Mouse (Mus musculus): ENCODE measurements around the gene Asphd2. TPM values are rescaled to one million over a fixed set of nuclear protein-coding genes. Genes with fewer than 3 reads are reported as not detected.

The Asphd2 gene
- polyA plus RNA-seq, 1 experiment = 181 TPM

- TF ChIP-seq POLR2A (IDR thresholded peaks at IDR 0.05; ENCODE audit: extremely low read depth, insufficient read depth, low read length) (no peak), CTCF (IDR thresholded peaks at IDR 0.05; ENCODE audit: extremely low read depth, insufficient read depth, low read length) (no peak)
- no peak overlapping the region for H3K4me3 ChIP-seq (ENCODE audit: insufficient read depth, low read length)
- no peaks in the 10 kb centered on the region for H3K4me1 ChIP-seq (ENCODE audit: control insufficient read depth, insufficient read depth, low read length)
- no peak overlapping the region for H3K27ac ChIP-seq (ENCODE audit: insufficient read depth, low read length)
Measured at GRCm38 (mm10) chr5:112364184-112364797, 30.4 kb downstream of the Asphd2 start.

GRCm38 (mm10) chr5:112360077-112360476, 34.6 kb downstream of the Asphd2 start:
- H3K27ac ChIP-seq (ENCODE audit: insufficient read depth, low read length) = no peak overlapping the region
- H3K4me3 ChIP-seq (ENCODE audit: insufficient read depth, low read length) = no peak overlapping the region
- TF ChIP-seq CTCF (IDR thresholded peaks at IDR 0.05; ENCODE audit: extremely low read depth, insufficient read depth, low read length) (no peak), POLR2A (IDR thresholded peaks at IDR 0.05; ENCODE audit: extremely low read depth, insufficient read depth, low read length) (no peak)
- no peaks in the 10 kb centered on the region for H3K4me1 ChIP-seq (ENCODE audit: control insufficient read depth, insufficient read depth, low read length)

- H3K27ac ChIP-seq (ENCODE audit: insufficient read depth, low read length) = no peak overlapping the region
- H3K4me1 ChIP-seq (ENCODE audit: control insufficient read depth, insufficient read depth, low read length) = no peaks in the 10 kb centered on the region
- H3K4me3 ChIP-seq (ENCODE audit: insufficient read depth, low read length) = no peak overlapping the region
- no peak for TF ChIP-seq POLR2A (IDR thresholded peaks at IDR 0.05; ENCODE audit: extremely low read depth, insufficient read depth, low read length)
- TF ChIP-seq CTCF (IDR thresholded peaks at IDR 0.05; ENCODE audit: extremely low read depth, insufficient read depth, low read length) = no peak
Measured at GRCm38 (mm10) chr5:112359520-112359919, 35.1 kb downstream of the Asphd2 start.

GRCm38 (mm10) chr5:112356322-112356721, 38.3 kb downstream of the Asphd2 start:
- Histone ChIP-seq H3K27ac (ENCODE audit: insufficient read depth, low read length) (no peak overlapping the region), H3K4me3 (ENCODE audit: insufficient read depth, low read length) (no peak overlapping the region), H3K4me1 (ENCODE audit: control insufficient read depth, insufficient read depth, low read length) (0 out of 2 replicates have a peak, but pooled peaks cover 1% of the 10 kb centered on the region)
- no peak for TF ChIP-seq POLR2A (IDR thresholded peaks at IDR 0.05; ENCODE audit: extremely low read depth, insufficient read depth, low read length)
- TF ChIP-seq CTCF (IDR thresholded peaks at IDR 0.05; ENCODE audit: extremely low read depth, insufficient read depth, low read length) = no peak

GRCm38 (mm10) chr5:112355910-112356309, 38.8 kb downstream of the Asphd2 start, which contains the start of gene Gm6583:
Gene Gm6583 (minus strand): TSS chr5:112356033.
- Histone ChIP-seq H3K4me1 (ENCODE audit: control insufficient read depth, insufficient read depth, low read length) (0 out of 2 replicates have a peak, but pooled peaks cover 1% of the 10 kb centered on the region), H3K27ac (ENCODE audit: insufficient read depth, low read length) (no peak within 1 kb of the TSS), H3K4me3 (ENCODE audit: insufficient read depth, low read length) (no peak within 1 kb of the TSS)
- TF ChIP-seq CTCF (IDR thresholded peaks at IDR 0.05; ENCODE audit: extremely low read depth, insufficient read depth, low read length) = no peak
- TF ChIP-seq POLR2A (IDR thresholded peaks at IDR 0.05; ENCODE audit: extremely low read depth, insufficient read depth, low read length) = no peak

- H3K4me3 ChIP-seq (ENCODE audit: insufficient read depth, low read length) = no peak overlapping the region
- H3K4me1 ChIP-seq (ENCODE audit: control insufficient read depth, insufficient read depth, low read length) = 0 out of 2 replicates have a peak, but pooled peaks cover 1% of the 10 kb centered on the region
- H3K27ac ChIP-seq (ENCODE audit: insufficient read depth, low read length) = no peak overlapping the region
- TF ChIP-seq POLR2A (IDR thresholded peaks at IDR 0.05; ENCODE audit: extremely low read depth, insufficient read depth, low read length) = no peak
- TF ChIP-seq CTCF (IDR thresholded peaks at IDR 0.05; ENCODE audit: extremely low read depth, insufficient read depth, low read length) = no peak
Measured at GRCm38 (mm10) chr5:112355493-112355892, 39.2 kb downstream of the Asphd2 start.

- Histone ChIP-seq H3K4me3 (ENCODE audit: insufficient read depth, low read length) (no peak overlapping the region), H3K27ac (ENCODE audit: insufficient read depth, low read length) (no peak overlapping the region), H3K4me1 (ENCODE audit: control insufficient read depth, insufficient read depth, low read length) (peaks cover 6% of the 10 kb centered on the region)
- TF ChIP-seq CTCF (IDR thresholded peaks at IDR 0.05; ENCODE audit: extremely low read depth, insufficient read depth, low read length) (no peak), POLR2A (IDR thresholded peaks at IDR 0.05; ENCODE audit: extremely low read depth, insufficient read depth, low read length) (no peak)
Measured at GRCm38 (mm10) chr5:112349169-112349568, 45.5 kb downstream of the Asphd2 start.

- Histone ChIP-seq H3K27ac (ENCODE audit: insufficient read depth, low read length) (no peak overlapping the region), H3K4me1 (ENCODE audit: control insufficient read depth, insufficient read depth, low read length) (peaks cover 7% of the 10 kb centered on the region), H3K4me3 (ENCODE audit: insufficient read depth, low read length) (no peak overlapping the region)
- TF ChIP-seq CTCF (IDR thresholded peaks at IDR 0.05; ENCODE audit: extremely low read depth, insufficient read depth, low read length) = no peak
- no peak for TF ChIP-seq POLR2A (IDR thresholded peaks at IDR 0.05; ENCODE audit: extremely low read depth, insufficient read depth, low read length)
Measured at GRCm38 (mm10) chr5:112346211-112346965, 48.3 kb downstream of the Asphd2 start.

- Histone ChIP-seq H3K27ac (ENCODE audit: insufficient read depth, low read length) (peak overlapping the region; percentile 46; the same call in 1 of the 2 replicates), H3K4me3 (ENCODE audit: insufficient read depth, low read length) (0 out of 2 replicates have a peak overlapping the region, but pooled peaks have one; percentile 4), H3K4me1 (ENCODE audit: control insufficient read depth, insufficient read depth, low read length) (peaks cover 7% of the 10 kb centered on the region)
- TF ChIP-seq POLR2A (IDR thresholded peaks at IDR 0.05; ENCODE audit: extremely low read depth, insufficient read depth, low read length) (no peak), CTCF (IDR thresholded peaks at IDR 0.05; ENCODE audit: extremely low read depth, insufficient read depth, low read length) (no peak)
Measured at GRCm38 (mm10) chr5:112344092-112344960, 50.3 kb downstream of the Asphd2 start.

All from cortical plate, adult 2 months (tissue).